Mouse (Mus musculus): ENCODE data around the gene Dnah1.

- TF ChIP-seq SIN3A (IDR thresholded peaks at IDR 0.05; ENCODE audit: low read length): no peak
- TF ChIP-seq POLR2A (IDR thresholded peaks at IDR 0.05; ENCODE audit: control insufficient read depth in 1 of 2, insufficient read depth in 1 of 2, low read depth in 1 of 2, low read length in 2 of 2, poor library complexity in 1 of 2): no peak
- TF ChIP-seq POLR2AphosphoS2 (IDR thresholded peaks at IDR 0.05; ENCODE audit: low read length): no peak
- no peak for TF ChIP-seq CHD1 (IDR thresholded peaks at IDR 0.05; ENCODE audit: low read depth, low read length)
- TF ChIP-seq MAX (IDR thresholded peaks at IDR 0.05; ENCODE audit: low read length): no peak
- no peak for TF ChIP-seq ZC3H11A (IDR thresholded peaks at IDR 0.05; ENCODE audit: low read depth, low read length)
- TF ChIP-seq GATA1 (IDR thresholded peaks at IDR 0.05; ENCODE audit: low read depth, low read length): no peak
- TF ChIP-seq MYC (IDR thresholded peaks at IDR 0.05; ENCODE audit: low read depth, low read length): no peak
These were observed 77.8 kb downstream of the Dnah1 start for GRCm38 (mm10) chr14:31245946-31246345.
